Mouse (Mus musculus) 416B (cell line): ENCODE measurements around the gene Trappc11.
"Not testable (repeated sequence)": the region's sequence is repeated elsewhere in the genome, so short reads cannot be mapped to it uniquely, and the experiment has no call there.

Experiments used
- DNase-seq: peaks from one replicate; pipeline ENCODE4 v3.0.0; 2011; ENCODE audit warnings: low read depth

The Trappc11 gene

DNA sequence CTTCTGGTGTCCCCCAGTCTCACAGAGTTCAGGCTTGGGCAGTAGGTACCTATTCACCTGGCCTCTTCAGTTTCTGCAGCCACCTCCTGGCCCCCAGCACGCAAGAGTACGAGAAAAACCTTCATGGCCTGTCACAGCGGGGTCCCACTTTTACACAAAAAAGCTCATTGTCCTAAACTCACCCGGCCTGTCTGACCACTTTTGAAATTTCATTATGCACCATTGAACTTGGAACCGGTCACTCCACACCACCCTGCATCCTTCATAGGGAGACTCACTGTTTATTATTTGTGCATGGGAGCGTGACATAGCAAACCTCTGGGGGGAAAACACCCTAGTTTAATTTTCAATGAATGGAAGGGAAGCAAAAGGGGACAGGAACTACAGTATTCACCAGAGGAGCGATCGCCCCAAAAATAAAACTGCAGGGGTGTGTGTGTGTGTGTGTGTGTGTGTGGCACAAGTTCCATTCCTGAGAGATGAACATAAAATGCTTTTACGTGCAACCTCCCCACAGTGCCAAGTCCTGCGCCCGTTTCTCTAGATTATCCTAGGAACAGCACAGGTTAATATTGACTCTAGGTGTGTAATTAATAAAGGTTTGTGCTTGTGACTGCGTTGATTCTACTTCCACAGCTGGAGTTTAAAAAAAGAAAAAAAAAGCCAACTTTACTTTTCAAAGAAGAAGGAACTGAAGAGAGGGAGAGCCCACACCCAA is 50.8 kb downstream of the Trappc11 start:
- no peak for DNase-seq

- DNase-seq = no peak
Measured at GRCm38 (mm10) chr8:47480039-47480438, 53.2 kb downstream of the Trappc11 start.

- DNase-seq = no peak
Measured at GRCm38 (mm10) chr8:47461650-47462049, 71.6 kb downstream of the Trappc11 start.

DNA sequence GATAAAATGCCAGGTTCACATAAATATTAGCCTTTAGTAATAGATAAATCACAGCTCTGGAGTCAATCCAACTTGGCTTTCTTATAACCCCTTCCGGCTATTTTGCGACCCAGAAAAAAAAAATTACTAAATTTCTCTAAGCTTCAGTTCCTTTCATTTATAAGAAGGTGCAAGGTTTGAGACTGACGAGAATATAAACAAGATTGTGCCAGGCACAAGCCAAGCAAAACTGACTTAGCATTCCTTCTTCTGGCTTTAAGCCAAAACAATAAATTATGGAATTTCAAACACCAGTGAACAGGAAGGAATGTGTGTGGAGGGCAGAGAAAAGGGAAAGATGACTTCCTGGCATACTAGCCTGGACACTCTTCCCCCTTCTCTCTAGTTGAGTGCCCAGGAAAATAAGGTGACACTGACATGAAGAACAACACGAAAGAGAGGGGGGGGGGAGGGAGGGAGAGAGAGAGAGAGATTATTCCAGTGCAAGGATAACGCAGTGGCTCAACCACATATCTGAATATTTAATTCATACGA is 74.0 kb downstream of the Trappc11 start:
- DNase-seq = no peak

- no peak for DNase-seq
Measured at GRCm38 (mm10) chr8:47458591-47458990, 74.7 kb downstream of the Trappc11 start.

DNA sequence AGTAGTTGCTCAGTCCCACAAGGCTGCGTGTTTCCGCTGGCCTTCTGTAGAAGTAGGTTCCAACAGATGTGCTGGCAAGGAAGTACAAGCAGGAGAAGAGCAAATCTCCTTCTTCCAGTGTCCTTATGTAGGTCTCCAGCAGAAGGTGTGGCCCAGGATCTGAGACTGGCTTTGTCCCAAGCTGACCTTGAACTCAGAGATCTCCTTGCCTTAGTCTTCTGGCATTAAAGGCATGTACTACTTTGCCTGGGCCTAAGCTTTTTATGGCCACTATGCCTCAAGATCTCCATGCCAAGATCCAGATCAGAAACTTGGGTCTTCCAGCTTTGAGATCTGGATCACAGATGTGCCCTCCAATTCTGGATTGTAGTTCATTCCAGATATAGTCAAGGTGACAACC is 84.1 kb downstream of the Trappc11 start:
- DNase-seq = not testable (repeated sequence)

- no peak for DNase-seq
Measured at GRCm38 (mm10) chr8:47446312-47447046, 86.8 kb downstream of the Trappc11 start, which contains the start of gene Stox2. Gene Stox2, minus strand, starts transcription at chr8:47446362.
